Mouse (Mus musculus) hindbrain, embryonic 16.5 days (tissue): ENCODE data around the gene Sult1e1. TPM values are rescaled to one million over a fixed set of nuclear protein-coding genes. Genes with fewer than 3 reads are reported as not detected.

Experiments
- ATAC-seq: fragments of 200-750 bp; cut with Nextera tagmentation; 2 replicates; pipeline ENCODE4 v1.8.0; 2017; ENCODE audit warnings: moderate TSS enrichment, moderate library complexity
- H3K27ac ChIP-seq: fragments of 300-500 bp; sonication (generic); 2 replicates; pipeline ENCODE4 v1.5.1; 2014; ENCODE audit warnings: low read depth, mild to moderate bottlenecking, control low read depth, low read length, moderate library complexity
- H3K27me3 ChIP-seq: fragments of 300-500 bp; sonication (generic); replicated peaks from 2 replicates; pipeline ENCODE4 v1.6.1; 2014; ENCODE audit warnings: low read length; ENCODE audit not compliant: control insufficient read depth, insufficient read depth
- H3K36me3 ChIP-seq: fragments of 300-500 bp; sonication (generic); 2 replicates; pipeline ENCODE4 v1.6.1; 2014; ENCODE audit warnings: mild to moderate bottlenecking, low read length, moderate library complexity, mixed read lengths; ENCODE audit not compliant: control insufficient read depth, insufficient read depth
- H3K4me1 ChIP-seq: fragments of 300-500 bp; sonication (generic); 2 replicates; pipeline ENCODE4 v1.6.1; 2014; ENCODE audit warnings: low read depth, low read length; ENCODE audit not compliant: control insufficient read depth, insufficient read depth
- H3K4me2 ChIP-seq: fragments of 300-500 bp; sonication (generic); 2 replicates; pipeline ENCODE4 v1.6.1; 2014; ENCODE audit warnings: mild to moderate bottlenecking, low read length, control low read depth, moderate library complexity
- H3K4me3 ChIP-seq: fragments of 300-500 bp; sonication (generic); 2 replicates; pipeline ENCODE4 v1.5.1; 2014; ENCODE audit warnings: mild to moderate bottlenecking, low read length, control low read depth, moderate library complexity
- H3K9ac ChIP-seq: fragments of 300-500 bp; sonication (generic); 2 replicates; pipeline ENCODE4 v1.6.1; 2014; ENCODE audit warnings: low read depth, mild to moderate bottlenecking, control low read depth, low read length, moderate library complexity
- H3K9me3 ChIP-seq: fragments of 300-500 bp; sonication (generic); 2 replicates; pipeline ENCODE4 v1.6.1; 2014; ENCODE audit warnings: mild to moderate bottlenecking, low read length, moderate library complexity; ENCODE audit not compliant: control insufficient read depth
- WGBS: fragments of 180-500 bp; shearing (Covaris S2); extraction: QIAGEN DNeasy Blood & Tissue Kit; methylation state at CpG from one replicate; pipeline ENCODE4 v1.1.7; 2014; 5-methylcytosine and 5-hydroxymethylcytosine counted together
- polyA plus RNA-seq: library from polyadenylated mRNA; unstranded; fragments of >200 nt; fragmentation: Nextera tagmentation; extraction: Ambion mirVana; gene quantifications from 2 replicates; pipeline ENCODE4 v1.2.1, GENCODE M21; 2015

The Sult1e1 gene
- polyA plus RNA-seq, result not detected in 2 replicates

DNA sequence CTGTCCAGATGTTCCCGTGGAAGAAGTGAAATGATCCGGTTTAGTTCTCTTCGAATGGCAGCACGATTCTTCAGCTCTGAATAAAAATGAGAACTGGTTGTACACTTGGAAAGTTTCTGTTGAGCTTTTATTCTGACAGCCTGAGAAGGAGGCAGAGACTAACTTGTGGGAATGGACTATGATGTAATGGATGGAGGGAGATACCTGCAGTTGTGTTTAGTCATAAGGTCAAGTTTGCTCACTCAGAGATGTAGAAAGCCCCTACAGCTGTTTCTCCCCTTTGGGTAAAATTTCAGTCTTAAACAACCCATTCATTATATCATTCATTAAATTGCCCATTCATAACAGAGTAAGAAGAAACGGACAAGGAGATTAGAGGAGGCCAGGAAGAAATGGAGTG, at the start of gene Sult1e1:
Gene Sult1e1, minus strand, starts transcription at position 101 of the 400 bp plus-strand sequence.
- Histone ChIP-seq H3K27ac (no peak within 1 kb of the TSS), H3K27me3 (no peaks in the 10 kb centered on the region), H3K4me1 (no peaks in the 10 kb centered on the region), H3K36me3 (no peaks in the 10 kb centered on the region), H3K4me3 (no peak within 1 kb of the TSS), H3K4me2 (no peak within 1 kb of the TSS), H3K9ac (no peak within 1 kb of the TSS), H3K9me3 (no peaks in the 10 kb centered on the region)
- ATAC-seq, result no peak
- 77% methylated on average over 5 of the region's 5 CpGs for WGBS

DNA sequence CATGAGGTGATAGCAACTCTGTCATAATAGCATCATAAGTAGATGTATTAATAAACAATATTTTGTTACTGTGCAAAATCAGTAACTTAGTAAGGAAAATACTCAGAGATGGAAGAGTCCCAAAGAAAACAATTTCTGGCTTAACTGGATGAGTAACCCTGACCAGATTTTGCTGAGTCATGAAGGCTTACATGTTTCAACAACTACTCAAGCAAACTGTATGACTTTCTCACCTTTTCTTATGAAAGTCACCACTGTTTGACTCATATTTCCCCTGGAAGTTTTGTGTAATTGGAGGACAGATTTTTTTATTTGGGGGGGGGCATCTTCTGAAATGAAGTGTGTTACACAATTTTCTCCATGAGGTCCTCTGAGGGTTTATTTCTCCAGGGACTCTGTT, 31.3 kb upstream of the Sult1e1 start:
- Histone ChIP-seq H3K9ac (no peak overlapping the region), H3K4me3 (no peak overlapping the region)
- ATAC-seq, result no peak

DNA sequence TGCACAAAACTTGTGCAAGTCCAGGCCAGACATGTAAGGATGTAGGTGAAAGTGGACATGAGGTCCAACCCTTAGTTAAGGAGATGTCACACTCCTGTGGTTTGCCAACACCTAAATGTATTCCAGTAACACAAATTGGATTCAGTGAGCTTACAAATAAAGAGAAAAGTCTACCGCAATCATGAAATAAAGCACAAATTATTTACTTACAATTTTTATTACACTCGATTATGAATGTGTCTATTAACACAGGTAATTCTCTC, 23.7 kb upstream of the Sult1e1 start:
- Histone ChIP-seq H3K27me3 (no peaks in the 10 kb centered on the region), H3K9ac (no peak overlapping the region), H3K4me2 (no peak overlapping the region), H3K9me3 (no peaks in the 10 kb centered on the region), H3K27ac (no peak overlapping the region), H3K4me1 (no peaks in the 10 kb centered on the region), H3K4me3 (no peak overlapping the region), H3K36me3 (no peaks in the 10 kb centered on the region)
- 95% methylated on average over 2 of the region's 2 CpGs for WGBS
- no peak for ATAC-seq

More for the DNA sequence above, 31.3 kb upstream of the Sult1e1 start:
- H3K27ac ChIP-seq, result no peak overlapping the region
- no peak overlapping the region for H3K4me2 ChIP-seq
- H3K36me3 ChIP-seq, result no peaks in the 10 kb centered on the region
- H3K9me3 ChIP-seq, result no peaks in the 10 kb centered on the region
- no peaks in the 10 kb centered on the region for H3K4me1 ChIP-seq
- no peaks in the 10 kb centered on the region for H3K27me3 ChIP-seq

DNA sequence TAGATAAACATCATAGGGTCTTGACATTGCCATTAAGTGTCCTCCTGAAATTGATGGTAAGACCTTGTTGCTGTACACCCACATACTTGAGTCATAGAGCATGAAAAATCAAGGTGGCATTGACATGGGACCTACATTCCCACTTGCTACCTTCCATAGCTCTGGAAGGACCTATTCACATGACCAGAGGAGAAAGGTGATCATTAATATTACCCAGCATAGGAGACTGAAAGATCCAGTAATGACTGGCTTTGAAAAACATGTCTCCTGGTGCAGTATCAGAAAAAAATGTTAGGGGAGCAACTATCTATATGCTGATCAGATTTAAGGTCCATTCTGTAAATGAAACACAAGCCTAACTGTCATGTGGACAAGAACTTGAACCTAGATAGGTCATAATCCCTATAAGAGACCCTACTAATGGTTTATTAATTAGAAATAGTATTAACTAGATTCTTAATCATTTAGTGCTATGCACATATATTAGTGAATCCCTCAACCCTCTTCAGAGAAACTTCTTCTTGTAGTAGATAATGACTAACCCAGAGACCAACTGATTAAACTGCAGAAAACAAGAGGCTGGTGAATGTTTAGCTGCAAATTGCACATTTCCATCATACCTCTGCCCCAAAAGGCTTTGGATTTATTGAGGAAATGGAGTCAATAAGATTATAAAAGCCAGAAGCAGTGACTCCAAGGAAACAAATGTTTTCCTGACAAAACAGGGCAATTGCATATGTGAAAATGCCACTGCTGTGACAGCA, 23.2 kb upstream of the Sult1e1 start:
- no peaks in the 10 kb centered on the region for H3K36me3 ChIP-seq
- H3K4me3 ChIP-seq, result no peak overlapping the region
- no peak overlapping the region for H3K27ac ChIP-seq
- no peaks in the 10 kb centered on the region for H3K9me3 ChIP-seq
- H3K4me1 ChIP-seq, result no peaks in the 10 kb centered on the region
- H3K9ac ChIP-seq, result no peak overlapping the region
- H3K27me3 ChIP-seq, result no peaks in the 10 kb centered on the region
- H3K4me2 ChIP-seq, result no peak overlapping the region
- ATAC-seq, result no peak

DNA sequence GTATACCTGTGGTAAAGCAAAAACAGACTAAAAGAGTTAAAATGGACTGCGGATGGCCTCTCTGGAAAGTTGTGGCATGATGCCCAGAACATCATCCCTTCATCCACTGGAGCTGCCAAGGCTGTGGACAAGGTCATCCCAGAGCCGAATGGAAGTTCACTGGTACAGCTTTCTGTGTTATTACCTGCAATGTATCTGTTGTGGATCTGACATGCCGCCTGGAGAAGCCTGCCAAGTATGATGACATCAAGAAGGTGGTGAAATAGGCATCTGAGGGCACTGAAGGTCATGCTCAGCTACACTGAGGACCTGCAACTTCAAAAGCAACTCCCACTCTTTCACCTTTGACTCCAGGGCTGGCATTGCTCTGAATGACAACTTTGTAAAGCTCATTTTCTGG, 9.6 kb upstream of the Sult1e1 start:
- Histone ChIP-seq H3K27ac (no peak overlapping the region), H3K4me3 (no peak overlapping the region), H3K4me1 (no peaks in the 10 kb centered on the region), H3K9ac (no peak overlapping the region), H3K9me3 (no peaks in the 10 kb centered on the region), H3K4me2 (no peak overlapping the region), H3K36me3 (no peaks in the 10 kb centered on the region), H3K27me3 (no peaks in the 10 kb centered on the region)
- 79% methylated on average over 3 of the region's 3 CpGs for WGBS
- ATAC-seq, result no peak

DNA sequence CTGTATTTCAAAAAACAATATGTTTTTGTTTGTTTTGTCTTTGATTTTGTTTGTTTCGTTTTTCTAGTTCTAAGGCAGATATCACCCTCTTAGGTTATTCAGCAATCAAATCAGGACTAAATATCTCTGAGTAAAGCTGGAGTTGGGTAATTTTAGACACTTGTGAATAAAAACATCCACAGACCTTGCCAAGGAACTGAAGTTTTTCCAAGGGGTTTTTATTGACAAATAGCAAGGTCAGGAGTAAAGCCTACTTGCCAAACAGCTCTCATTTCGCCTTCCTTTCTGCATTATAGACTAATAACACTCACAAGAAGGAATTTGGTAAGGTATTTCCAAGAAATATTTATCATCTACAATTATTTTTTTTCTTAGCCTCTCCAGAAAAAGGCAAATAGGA, 6.5 kb upstream of the Sult1e1 start:
- Histone ChIP-seq H3K4me1 (no peaks in the 10 kb centered on the region), H3K27me3 (no peaks in the 10 kb centered on the region), H3K4me2 (no peak overlapping the region), H3K27ac (no peak overlapping the region), H3K9me3 (no peaks in the 10 kb centered on the region), H3K36me3 (no peaks in the 10 kb centered on the region), H3K4me3 (no peak overlapping the region), H3K9ac (no peak overlapping the region)
- ATAC-seq, result no peak
- WGBS, result 82% methylated on average over 2 of the region's 2 CpGs

DNA sequence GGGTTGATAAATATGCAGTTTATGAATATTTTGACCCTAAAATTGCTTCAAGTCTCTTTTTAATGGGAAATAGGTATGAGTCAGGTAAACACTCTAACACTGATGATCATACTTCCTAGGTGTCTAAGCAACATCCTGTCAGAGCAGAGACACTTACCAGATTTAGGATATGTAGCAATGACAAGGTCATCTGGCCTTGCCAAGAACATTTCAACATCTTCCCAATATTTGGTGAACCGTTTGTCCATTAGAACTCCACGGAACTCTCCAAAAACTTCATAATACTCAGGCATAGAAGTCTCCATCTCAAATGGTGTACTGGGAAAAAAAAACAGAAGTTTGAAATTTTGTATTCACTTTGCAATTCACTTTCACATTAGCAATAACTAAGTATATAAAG, 1.5 kb downstream of the Sult1e1 start:
- H3K4me3 ChIP-seq, result no peak overlapping the region
- H3K27me3 ChIP-seq, result no peaks in the 10 kb centered on the region
- H3K9me3 ChIP-seq, result no peaks in the 10 kb centered on the region
- H3K9ac ChIP-seq, result no peak overlapping the region
- H3K36me3 ChIP-seq, result no peaks in the 10 kb centered on the region
- no peak for ATAC-seq
- H3K27ac ChIP-seq, result no peak overlapping the region
- WGBS, result 94% methylated on average over 2 of the region's 2 CpGs
- no peaks in the 10 kb centered on the region for H3K4me1 ChIP-seq
- no peak overlapping the region for H3K4me2 ChIP-seq

DNA sequence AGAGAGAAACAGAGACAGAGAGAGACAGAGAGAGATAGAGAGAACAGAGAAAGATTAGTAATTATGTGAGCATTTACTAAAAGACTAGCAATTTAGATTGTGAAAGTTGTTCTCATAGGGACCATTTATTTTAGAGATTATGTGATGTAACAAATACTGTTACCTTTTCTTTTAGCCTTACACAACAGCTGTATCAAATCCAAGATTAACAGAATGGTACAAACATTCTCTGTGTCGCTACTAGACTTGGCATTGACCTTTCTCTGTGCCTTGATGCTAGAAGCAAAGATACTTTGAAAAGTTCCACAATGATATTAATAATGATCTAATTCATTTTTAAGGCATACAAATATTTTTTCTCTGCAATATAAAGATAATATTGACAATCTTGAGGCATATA, 11.0 kb downstream of the Sult1e1 start:
- Histone ChIP-seq H3K9me3 (no peaks in the 10 kb centered on the region), H3K4me1 (no peaks in the 10 kb centered on the region), H3K4me3 (no peak overlapping the region), H3K36me3 (no peaks in the 10 kb centered on the region), H3K4me2 (no peak overlapping the region), H3K9ac (no peak overlapping the region), H3K27me3 (no peaks in the 10 kb centered on the region), H3K27ac (no peak overlapping the region)
- ATAC-seq, result no peak
- 82% methylated on average over 1 of the region's 1 CpGs for WGBS

DNA sequence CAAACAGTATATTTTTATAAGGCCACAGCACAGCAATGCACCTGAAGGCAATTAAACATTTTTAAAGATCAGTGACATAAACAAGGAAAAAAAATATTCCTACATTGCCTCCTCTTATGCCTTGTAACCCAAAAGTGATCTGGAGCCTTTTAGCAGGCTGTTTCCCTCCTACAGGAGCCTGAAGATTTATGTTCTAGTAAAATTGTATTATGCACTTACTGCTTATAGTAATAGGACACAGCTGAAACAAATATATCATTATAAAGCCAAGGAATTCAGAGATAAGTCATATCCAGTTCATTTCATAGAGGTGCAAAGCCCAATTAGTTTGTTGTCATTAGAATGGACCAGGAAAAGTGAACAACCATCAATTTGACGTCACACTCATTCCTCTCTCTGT, 17.2 kb downstream of the Sult1e1 start:
- no peak overlapping the region for H3K9ac ChIP-seq
- no peak overlapping the region for H3K4me3 ChIP-seq
- H3K4me1 ChIP-seq, result no peaks in the 10 kb centered on the region
- H3K9me3 ChIP-seq, result no peaks in the 10 kb centered on the region
- H3K27me3 ChIP-seq, result no peaks in the 10 kb centered on the region
- WGBS, result 79% methylated on average over 1 of the region's 1 CpGs
- H3K27ac ChIP-seq, result no peak overlapping the region
- no peak for ATAC-seq
- H3K4me2 ChIP-seq, result no peak overlapping the region
- H3K36me3 ChIP-seq, result no peaks in the 10 kb centered on the region

DNA sequence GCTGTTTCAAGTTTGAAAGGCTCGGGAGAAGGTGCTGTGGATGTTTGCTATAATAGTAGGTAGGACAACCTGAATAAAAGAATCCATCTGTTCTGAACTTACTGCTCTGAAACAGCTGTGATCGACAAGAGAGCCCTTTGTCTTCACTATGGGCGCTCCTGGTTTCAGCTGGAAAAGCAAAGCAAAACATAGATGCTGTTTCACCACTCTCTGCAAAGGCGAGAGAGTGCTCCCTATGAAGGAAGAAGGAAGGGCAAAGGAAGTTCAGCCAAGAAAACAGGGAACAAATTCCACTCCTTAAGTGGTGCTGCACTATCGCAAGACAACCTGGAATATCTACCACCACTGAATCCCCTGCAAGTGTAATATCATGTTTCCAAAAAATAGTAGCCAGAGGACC, 17.9 kb downstream of the Sult1e1 start:
- no peak for ATAC-seq
- H3K9ac ChIP-seq, result no peak overlapping the region
- 69% methylated on average over 5 of the region's 5 CpGs for WGBS

More for the DNA sequence above, 17.9 kb downstream of the Sult1e1 start:
- no peaks in the 10 kb centered on the region for H3K9me3 ChIP-seq
- H3K27me3 ChIP-seq, result no peaks in the 10 kb centered on the region
- no peak overlapping the region for H3K4me2 ChIP-seq
- H3K4me1 ChIP-seq, result no peaks in the 10 kb centered on the region
- no peak overlapping the region for H3K4me3 ChIP-seq
- H3K27ac ChIP-seq, result no peak overlapping the region
- no peaks in the 10 kb centered on the region for H3K36me3 ChIP-seq
